Mouse (Mus musculus): ENCODE results near the gene Gm13271.
"Not testable (repeated sequence)": the region's sequence is repeated elsewhere in the genome, so short reads cannot be mapped to it uniquely, and the experiment has no call there.

- not testable (repeated sequence) for TF ChIP-seq CTCF (IDR thresholded peaks at IDR 0.05; ENCODE audit: borderline replicate concordance, control insufficient read depth, extremely low read depth, insufficient read depth, low read length, poor library complexity)
- TF ChIP-seq POLR2A (IDR thresholded peaks at IDR 0.05; ENCODE audit: control insufficient read depth, extremely low read depth, insufficient read depth, low read length, poor library complexity) = 0 out of 2 replicates have a peak, but pooled peaks have one; percentile 23
Observed at GRCm38 (mm10) chr4:88760431-88760830, 5.8 kb downstream of the Gm13271 start.
